Mouse (Mus musculus) embryo, embryonic 11.5 days (tissue): ENCODE measurements around the gene Zbtb4.

Experiments used
- DNase-seq: peaks from one replicate; pipeline ENCODE4 v3.0.0-alpha.2; 2012; ENCODE audit warnings: low read depth, low spot score

Zbtb4 gene

DNA sequence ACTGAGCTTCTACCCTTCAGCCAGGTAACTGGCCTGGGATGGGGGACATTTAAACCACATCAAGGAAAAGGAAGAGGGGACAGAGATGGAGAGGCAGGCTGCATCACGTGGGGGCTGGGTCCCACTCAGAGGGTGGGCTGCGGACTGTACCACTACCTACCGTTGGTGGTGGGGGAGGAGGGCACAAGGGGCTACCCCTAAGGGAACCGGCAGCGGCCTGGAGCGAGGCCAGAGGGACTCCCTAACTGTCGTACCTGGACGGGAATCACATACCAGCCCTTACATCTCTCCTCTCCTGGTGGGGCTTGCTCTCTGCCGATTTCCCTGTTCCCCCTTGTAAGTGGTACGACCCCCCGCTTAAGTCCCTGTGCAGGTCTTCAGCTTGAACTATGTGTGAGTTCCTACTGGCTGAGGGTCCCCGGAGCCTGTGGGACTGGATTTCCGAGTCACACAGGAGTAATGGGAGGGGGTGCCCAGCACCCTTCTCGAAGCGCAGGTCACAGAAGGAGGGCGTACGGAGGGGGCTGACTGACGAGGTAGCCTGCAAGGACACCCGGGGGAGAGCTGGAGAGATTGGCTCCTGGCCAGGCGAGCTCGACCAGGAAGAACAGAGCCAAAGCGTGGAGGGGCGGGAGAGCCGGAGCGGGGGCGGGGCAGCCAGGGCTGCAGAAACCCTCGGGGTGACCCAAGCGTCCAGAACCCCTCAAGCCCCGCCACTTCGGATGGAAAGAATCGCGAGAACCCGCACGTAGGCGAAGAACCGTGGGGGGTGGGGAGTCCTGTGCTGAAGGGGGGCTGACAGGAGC is 34.9 kb downstream of the Zbtb4 start:
- no peak for DNase-seq

DNA sequence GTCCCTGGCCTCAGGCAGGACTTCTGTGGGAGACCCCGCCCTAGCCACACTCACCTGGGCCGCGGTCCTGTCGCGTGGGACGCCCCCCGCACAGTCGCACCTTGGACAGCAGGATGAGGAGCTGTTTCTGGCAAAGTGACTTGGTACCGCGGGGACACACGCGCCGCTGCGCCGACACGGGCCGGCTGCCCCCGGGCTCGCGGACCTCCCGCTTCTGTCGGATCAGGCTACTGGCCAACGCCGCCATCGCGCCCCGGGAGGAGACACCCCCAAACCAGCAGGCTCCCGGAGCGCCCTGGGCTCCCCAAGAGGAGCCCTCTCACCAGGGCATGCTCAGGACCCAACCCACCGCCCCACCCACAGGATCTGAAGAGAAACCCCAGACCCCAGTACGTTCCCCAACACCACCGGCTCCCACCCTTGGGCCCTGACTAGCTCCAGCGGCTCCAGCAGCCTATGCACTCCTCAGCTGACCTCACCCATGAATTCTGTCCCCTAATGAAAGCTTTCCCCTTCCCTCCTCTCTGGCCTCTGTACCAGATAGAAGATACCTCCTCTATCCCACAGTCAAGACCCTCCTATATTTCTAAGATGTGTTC is 35.8 kb downstream of the Zbtb4 start, which contains the start of gene Fgf11:
Gene Fgf11 (minus strand): TSS at position 479 of the 599 bp plus-strand sequence.
- DNase-seq = no peak

DNA sequence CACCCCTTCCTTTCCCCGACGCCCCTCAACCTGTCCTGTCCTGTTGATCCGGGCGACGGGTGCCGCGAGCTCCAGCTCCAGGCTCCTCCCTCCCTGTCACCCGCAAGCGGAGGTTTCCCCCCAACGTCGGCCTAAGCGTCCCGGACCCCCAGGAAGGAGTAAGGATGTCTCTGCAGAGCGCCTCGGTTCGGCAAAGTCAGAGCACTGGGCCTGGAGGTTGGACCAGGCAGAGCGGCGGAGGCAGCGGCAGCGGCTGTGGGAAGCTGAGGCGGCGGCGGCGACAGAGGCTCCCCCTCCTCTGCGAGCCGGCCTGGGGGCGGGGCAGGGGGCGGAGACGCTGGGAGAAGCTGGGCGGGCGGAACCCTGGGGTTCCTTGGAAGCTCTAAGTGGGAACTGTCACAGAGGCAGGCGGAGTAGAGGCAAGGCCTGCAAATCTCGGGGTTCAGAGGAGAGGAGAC is 37.0 kb downstream of the Zbtb4 start:
- DNase-seq = no peak

DNA sequence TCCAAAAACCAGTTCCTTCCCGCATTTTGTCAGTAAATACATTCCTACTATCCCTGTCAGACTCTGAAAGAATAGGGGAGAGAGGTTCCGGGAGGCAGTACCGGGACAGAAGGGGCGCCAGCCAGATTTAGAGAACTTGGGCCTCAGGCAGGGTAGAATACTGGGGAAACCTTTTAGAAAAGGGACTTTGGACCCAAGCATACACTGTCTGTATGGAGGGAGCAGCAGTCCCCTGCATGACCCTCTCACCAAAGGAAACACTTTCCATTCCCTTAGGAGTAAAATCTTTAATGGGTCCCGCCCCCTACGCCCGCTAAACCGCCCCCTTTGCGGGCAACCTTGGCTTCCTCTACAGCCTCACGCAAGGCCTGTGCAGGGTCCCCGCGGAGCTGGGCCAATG is 37.6 kb downstream of the Zbtb4 start:
- DNase-seq = no peak

DNA sequence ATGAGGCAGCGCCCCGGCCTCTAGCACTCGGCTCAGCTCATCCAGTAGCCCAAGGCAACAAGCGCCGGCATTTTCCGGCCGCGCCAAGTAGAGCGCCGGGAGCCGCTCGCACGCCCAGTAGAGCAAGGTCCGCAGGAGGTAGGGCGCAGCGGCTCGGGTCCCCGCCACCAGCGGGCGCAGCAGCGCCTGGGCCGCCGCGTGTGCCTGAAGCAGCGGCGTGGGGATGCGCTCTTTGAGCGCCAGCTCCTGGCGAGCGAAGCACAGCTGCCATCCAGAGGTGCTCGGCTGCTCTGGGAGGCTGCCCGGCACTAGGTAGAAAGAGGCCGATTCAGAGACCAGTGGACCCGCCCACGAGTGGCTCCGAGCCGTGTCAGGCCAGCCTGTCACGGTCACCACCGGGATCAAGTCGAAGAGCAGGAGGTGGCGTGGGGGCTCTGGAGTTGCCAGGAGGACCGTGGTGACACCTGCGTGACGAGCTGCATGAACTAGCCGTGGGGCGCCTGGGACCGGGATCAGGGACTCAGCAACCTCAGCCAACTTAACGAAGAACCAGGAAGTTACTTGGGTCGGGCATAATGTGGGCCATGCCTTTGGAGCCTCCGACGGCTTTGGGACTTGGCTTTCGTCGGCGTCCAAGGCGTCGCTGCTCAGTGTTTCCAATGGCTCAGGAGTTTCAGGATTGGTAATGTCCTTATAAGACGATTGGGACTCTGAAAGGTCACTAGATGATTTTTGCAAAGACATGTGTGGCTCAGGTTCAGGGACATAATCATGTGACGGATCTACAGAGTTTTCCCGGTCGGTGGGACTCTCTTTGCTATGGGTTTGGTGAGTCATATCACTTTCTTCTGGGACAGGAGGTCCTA is 38.3 kb downstream of the Zbtb4 start:
- DNase-seq = no peak

DNA sequence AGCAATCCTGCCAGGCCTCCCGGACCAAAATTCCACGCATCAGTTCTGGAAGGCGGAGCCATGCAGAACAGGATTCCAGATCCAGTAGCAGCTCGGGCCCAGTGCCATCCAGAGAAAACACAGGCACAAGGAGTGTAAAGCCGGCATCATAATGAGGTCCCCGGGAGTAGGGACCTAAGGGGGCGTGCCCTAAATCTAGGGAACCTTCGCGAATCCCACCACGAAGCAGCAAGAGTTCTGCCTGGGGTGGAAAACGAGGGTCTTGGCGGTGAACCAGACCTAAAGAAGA is 38.9 kb downstream of the Zbtb4 start:
- no peak for DNase-seq

DNA sequence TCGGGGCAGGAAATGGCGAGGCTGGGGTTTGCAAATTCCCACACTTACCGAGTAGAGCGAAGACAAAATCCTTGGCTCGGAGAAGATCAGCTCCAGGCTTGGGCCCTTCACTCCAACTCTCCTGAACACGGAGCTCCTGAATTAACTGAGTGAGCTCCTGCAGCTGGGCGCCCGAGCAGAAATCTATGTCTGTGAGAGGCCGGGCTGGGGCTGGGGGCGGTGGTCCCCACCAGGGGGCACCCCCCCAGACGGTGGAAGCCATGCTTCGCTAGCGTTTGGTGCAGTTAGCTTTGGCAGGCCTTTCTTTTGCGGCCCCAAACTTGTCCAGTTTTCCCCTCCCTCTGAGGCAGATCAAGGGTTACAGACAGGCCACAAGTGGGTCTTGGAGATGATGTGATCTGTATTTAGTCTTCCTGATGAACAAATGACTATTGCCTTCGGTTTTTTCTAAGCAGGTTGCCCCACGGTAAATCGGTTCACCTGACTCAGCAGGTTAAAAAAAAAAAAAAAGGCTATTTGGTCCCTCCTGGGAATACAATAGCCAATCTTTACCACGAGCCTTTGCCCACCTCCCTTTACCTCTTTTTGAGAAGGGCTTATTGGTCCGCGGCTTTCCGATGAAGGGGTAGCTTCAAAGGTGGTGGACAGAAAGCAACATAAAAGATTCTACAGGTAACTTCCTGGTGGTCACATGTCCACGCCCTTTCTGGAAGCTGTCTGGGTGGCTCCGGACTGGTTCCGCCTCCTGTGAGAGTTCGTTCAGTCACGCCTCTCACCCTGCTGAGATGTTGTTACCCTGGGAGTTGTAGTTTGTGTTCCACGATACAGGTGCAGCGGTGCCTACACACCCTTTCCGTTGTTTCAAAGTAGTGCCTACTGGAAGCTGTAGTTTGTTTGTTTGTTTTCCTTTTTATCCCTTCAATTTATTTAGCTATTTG is 39.5 kb downstream of the Zbtb4 start, which contains the start of gene Tmem102:
Gene Tmem102 (minus strand): TSS at position 653 of the 938 bp plus-strand sequence.
- DNase-seq = no peak

DNA sequence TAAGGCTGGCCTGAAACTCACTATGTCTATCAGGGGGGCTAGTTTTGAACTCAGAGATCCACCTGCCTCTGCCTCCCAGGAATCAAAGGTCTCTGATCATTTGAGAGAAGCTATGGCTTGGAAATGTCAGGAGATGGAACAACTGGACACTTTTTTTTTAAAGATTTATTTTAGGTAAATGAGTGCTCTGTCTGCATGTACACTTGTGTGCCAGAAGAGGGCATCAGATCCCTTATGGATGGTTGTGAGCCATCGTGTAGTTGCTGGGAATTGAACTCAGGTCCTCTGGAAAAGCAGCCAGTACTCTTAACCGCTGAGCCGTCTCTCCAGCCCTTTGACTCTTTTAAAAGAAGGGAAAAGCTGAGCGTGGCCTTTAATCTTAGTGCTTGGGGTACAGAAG is 40.7 kb downstream of the Zbtb4 start:
- no peak for DNase-seq

DNA sequence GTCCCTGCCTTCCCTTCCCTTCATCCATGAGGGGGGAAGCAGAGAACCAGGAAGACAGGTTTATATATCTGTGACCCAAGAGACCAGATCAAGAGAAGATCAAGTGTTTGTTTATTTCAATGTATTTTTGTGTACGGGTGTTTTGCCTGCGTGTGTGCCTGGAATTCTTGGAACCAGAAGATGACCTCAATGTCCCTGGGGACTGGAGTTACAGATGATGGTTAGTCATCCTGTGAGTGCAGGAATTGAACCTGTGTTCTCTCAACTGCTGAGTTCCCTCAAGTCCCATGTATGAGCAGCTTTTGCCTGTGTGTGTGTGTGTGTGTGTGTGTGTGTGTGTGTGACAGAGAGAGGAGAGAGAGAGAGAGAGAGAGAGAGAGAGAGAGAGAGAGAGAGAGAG is 41.9 kb downstream of the Zbtb4 start:
- no peak for DNase-seq

DNA sequence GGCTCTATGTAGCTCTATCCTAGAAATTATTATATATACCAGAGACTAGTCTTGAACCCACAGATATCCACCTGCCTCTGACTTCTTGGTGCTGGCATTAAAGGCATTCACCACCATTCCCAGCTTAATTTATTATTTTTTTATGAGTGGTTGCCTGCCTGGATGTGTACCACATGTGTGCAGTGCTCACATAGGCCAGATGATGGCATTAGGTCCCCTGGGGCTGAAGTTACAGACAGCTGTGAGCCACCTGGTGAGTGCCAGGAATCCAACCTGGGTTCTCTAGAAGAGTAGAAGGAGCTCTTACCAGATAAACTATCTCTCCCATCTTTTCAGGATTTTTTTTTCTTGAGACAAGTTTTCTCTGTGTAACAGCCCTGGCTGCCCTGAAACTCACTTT is 44.6 kb downstream of the Zbtb4 start:
- DNase-seq = no peak

DNA sequence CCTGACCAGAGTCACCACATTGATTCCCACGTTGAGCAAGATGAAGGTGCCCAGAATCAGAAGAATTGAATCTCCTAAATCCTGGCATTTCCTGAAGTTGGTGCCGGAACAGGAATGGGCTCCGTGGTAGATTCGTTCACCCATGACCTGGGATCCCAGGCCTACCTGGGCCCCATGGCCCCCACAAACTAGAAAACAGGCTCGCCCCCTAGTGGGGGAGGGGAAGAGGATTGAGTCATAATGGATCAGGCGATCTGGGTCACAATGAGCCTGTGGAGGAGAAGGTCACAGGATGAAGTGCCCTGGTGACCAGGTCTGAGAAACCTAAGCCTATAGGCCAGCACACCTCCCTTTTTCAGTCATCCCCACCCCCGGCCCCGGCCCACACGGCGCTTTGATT is 49.4 kb downstream of the Zbtb4 start, which contains the start of gene Gm39566:
Gene Gm39566 (minus strand): TSS at position 144 of the 400 bp plus-strand sequence.
- DNase-seq = no peak

DNA sequence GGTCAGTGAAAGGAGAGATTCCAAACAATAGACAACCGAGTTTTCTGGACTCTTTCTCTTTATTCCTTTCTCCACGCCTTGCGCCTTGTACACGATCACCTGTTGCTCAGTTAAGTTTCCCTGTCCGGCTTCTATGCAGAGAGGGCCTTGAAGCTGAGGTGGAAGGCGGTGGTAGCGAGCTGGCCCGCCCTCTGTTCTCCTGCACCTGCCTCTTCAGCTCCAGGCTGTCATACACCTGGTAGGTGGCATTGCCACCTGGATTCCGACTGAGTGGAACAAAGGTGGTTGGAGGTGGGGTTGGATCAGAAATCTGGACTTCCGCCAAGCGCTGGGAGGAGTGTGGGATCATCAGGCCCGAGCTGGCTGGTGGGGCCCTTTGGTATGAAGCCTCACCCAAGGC is 50.8 kb downstream of the Zbtb4 start:
- DNase-seq = no peak

DNA sequence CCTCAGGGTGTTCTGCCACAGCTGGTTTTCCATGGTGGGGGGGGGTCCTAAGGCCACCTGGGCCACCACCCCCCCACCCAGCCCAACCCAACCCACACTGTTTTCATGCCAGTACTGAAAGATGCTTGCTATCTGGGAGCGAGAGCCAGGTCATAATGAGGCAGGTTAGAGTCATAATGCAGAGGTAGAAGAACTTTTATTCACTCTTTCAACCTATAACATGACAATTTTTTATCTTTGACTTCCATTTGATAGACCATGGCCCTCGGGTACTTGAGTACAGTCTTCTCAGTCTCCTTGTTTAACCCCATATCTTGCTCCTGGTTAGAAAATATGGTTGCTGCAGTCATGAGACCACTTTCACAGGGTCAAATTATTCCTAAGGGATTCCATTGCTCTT is 52.7 kb downstream of the Zbtb4 start, which contains the start of gene Spem2:
Gene Spem2 (minus strand): TSS at position 101 of the 400 bp plus-strand sequence.
- DNase-seq = no peak

DNA sequence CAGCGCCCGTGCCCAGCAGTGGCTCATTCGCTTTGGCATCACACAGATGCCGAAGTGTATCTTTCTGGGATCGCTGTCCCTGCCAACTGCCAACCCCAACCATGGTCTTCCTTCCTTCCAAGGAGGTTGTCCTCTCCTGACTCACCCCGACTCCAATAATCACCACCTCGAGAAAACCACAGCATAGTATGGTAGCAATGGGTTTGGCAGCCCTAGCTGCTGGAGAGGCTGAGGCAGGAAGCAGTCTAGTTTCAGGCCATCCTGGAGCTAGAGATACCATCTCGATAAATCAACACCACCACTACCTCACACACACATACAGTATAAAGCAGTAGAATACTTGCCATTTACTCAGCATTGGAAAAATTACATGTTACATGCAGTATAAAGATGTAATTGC is 53.2 kb downstream of the Zbtb4 start:
- no peak for DNase-seq

DNA sequence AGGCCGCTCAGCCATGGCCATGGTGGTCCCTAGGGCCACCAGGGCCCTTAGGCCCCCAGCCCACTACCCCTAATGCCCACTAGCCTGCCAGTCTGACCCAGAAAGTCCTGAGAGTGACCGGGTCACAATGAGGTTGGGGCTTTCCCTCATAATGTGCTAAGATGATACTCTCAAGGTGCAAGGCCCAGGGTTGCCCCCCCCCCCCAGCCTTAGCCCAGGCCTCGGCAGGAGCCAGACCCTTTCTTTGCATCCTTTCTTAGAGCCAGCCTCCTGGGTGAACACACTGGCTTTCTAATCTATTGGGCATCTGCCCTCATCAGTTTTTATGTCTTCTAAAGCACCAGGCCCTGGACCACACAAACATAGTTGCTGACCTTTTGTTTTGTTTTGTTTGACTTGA is 56.4 kb downstream of the Zbtb4 start, which contains the start of gene Spem1:
Gene Spem1 (minus strand): TSS at position 101 of the 400 bp plus-strand sequence.
- no peak for DNase-seq

DNA sequence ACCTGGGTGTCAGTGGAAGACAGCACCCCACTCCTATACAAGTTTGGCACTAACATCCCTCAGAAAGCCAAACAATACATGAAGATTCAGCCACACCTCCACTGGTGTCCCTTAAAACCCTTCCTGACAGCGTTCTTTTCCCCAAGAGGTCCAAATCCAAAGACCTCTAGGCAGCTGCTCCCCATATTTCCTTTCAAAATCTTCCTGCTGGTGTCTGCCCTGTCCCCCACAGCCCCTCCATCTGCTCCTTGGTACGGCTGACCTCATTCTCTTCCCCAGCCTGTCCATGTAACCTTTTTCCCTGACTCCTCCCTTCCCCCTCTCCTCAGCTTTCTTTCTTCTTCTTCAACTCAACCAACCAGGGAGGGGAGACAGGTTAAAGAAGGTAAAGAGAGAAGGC is 57.7 kb downstream of the Zbtb4 start:
- DNase-seq = no peak

DNA sequence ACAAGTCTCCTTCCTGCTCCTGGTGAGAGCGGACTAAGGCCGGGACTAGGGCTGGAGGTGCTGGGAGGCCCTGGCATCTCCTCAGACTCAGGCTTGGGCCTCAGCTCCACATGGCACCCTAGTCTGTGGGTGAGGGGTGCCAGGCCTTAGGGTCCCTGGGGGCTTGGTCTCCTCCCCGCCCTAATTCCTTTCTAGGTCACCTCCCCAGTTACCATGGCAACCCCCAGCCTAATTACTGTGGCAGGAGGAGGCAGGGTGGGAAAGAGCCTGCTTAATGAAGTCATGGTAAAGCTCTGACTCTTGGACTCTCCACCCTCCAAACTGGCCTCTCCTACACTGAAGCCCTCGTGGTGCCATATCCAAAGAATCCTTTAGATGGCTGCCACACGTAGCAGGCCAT is 63.1 kb downstream of the Zbtb4 start:
- DNase-seq = no peak

DNA sequence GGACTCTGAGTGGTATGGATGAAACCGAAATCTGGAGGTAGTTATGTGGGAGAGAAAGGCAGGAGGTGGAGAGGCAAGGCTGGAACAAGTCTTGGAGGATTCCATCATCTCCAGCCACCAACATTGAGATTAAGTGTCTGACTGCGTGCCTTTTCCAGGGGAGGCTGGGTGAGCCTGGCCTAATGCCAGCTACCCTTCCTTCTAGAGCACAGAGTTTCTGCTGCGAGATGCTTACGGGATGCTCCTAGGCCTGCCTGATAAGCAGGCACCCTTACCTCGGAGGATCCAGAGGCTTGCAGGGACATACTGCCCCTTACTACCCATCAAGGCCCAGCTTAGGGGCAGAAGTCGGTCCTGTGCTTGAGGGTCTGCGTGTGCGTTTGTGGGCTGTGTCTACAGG is 67.8 kb downstream of the Zbtb4 start:
- no peak for DNase-seq
